Mouse (Mus musculus) forebrain, embryonic 13.5 days (tissue): ENCODE measurements at regions not wholly inside any gene's neighbourhood (a gene's known extent, or its start where the extent isn't known, plus 50 kb on each side); places are given as distances from the start of the nearest gene placed in this dataset.

Source experiments
- ATAC-seq: fragments of 200-750 bp; cut with Nextera tagmentation; 2 replicates; pipeline ENCODE4 v1.8.0; 2017
- H3K27ac ChIP-seq: fragments of 300-500 bp; sonication (generic); 2 replicates; pipeline ENCODE4 v1.5.1; 2015; ENCODE audit warnings: inconsistent platforms, mild to moderate bottlenecking, moderate library complexity
- H3K27me3 ChIP-seq: fragments of 300-500 bp; sonication (generic); 2 replicates; pipeline ENCODE4 v1.6.1; 2015; ENCODE audit warnings: mild to moderate bottlenecking, inconsistent platforms
- H3K36me3 ChIP-seq: fragments of 300-500 bp; sonication (generic); 2 replicates; pipeline ENCODE4 v1.6.1; 2015; ENCODE audit warnings: mild to moderate bottlenecking, inconsistent platforms; ENCODE audit not compliant: poor library complexity, severe bottlenecking
- H3K4me1 ChIP-seq: fragments of 300-500 bp; sonication (generic); 2 replicates; pipeline ENCODE4 v1.6.1; 2015; ENCODE audit warnings: inconsistent platforms
- H3K4me2 ChIP-seq: fragments of 300-500 bp; sonication (generic); 2 replicates; pipeline ENCODE4 v1.6.1; 2015; ENCODE audit warnings: inconsistent platforms, mild to moderate bottlenecking, moderate library complexity
- H3K4me3 ChIP-seq: fragments of 300-500 bp; sonication (generic); 2 replicates; pipeline ENCODE4 v1.5.1; 2015; ENCODE audit warnings: mild to moderate bottlenecking, inconsistent platforms
- H3K9ac ChIP-seq: fragments of 300-500 bp; sonication (generic); 2 replicates; pipeline ENCODE4 v1.6.1; 2015; ENCODE audit warnings: mild to moderate bottlenecking, inconsistent platforms
- H3K9me3 ChIP-seq: fragments of 300-500 bp; sonication (generic); replicated peaks from 2 replicates; pipeline ENCODE4 v1.6.1; 2016; ENCODE audit warnings: inconsistent platforms
- WGBS: fragments of 180-500 bp; shearing (Covaris S2); methylation state at CpG from one replicate; pipeline ENCODE4 v1.1.7; 2015; 5-methylcytosine and 5-hydroxymethylcytosine counted together

- no peaks in the 10 kb centered on the region for H3K27me3 ChIP-seq
- no peak overlapping the region for H3K27ac ChIP-seq
- H3K9ac ChIP-seq: no peak overlapping the region
- no peaks in the 10 kb centered on the region for H3K9me3 ChIP-seq
- H3K4me1 ChIP-seq: no peaks in the 10 kb centered on the region
- H3K4me2 ChIP-seq: no peak overlapping the region
- H3K36me3 ChIP-seq: no peaks in the 10 kb centered on the region
- 83% methylated on average over 7 of the region's 7 CpGs for WGBS
- ATAC-seq: no peak
- no peak overlapping the region for H3K4me3 ChIP-seq
Measured at GRCm38 (mm10) chr1:92332248-92332584, 136.7 kb upstream of the Hdac4 start.

- Histone ChIP-seq H3K27me3 (no peaks in the 10 kb centered on the region), H3K9ac (no peak overlapping the region), H3K4me2 (no peak overlapping the region), H3K9me3 (no peaks in the 10 kb centered on the region), H3K4me3 (no peak overlapping the region), H3K36me3 (no peaks in the 10 kb centered on the region), H3K27ac (no peak overlapping the region), H3K4me1 (no peaks in the 10 kb centered on the region)
- ATAC-seq: no peak
- WGBS: 86% methylated on average over 5 of the region's 5 CpGs
Measured at GRCm38 (mm10) chr1:92331559-92332247, 136.2 kb upstream of the Hdac4 start.

GRCm38 (mm10) chr1:92330181-92330580 lies 134.7 kb upstream of the Hdac4 start:
- Histone ChIP-seq H3K27ac (no peak overlapping the region), H3K9ac (no peak overlapping the region), H3K9me3 (no peaks in the 10 kb centered on the region), H3K36me3 (no peaks in the 10 kb centered on the region), H3K4me2 (no peak overlapping the region), H3K4me1 (no peaks in the 10 kb centered on the region), H3K27me3 (no peaks in the 10 kb centered on the region), H3K4me3 (no peak overlapping the region)
- whole genome bisulfite sequencing: 79% methylated on average over 5 of the region's 5 CpGs
- no peak for ATAC-seq

DNA sequence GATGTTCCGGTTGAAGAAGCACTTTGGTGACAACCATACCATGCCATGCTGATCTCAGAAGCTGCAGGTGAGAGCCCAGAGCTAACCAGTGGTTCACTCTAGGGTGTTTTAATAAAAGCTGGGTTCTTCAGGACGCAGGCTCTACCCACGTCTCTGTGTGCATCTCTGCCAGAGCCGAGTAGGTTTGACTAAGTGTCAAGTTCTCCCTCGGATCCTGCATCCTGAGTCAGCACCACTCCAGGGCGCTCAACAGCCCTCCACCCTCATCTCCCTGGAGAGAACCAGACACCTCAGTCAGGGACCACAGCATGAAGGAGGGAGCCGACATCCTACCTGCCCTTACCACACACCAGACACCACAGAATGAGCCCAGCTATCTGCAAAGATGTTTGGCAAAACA lies 134.0 kb upstream of the Hdac4 start:
- H3K36me3 ChIP-seq: no peaks in the 10 kb centered on the region
- no peaks in the 10 kb centered on the region for H3K9me3 ChIP-seq
- no peak for ATAC-seq
- no peak overlapping the region for H3K27ac ChIP-seq
- no peak overlapping the region for H3K4me3 ChIP-seq
- H3K9ac ChIP-seq: no peak overlapping the region
- H3K27me3 ChIP-seq: no peaks in the 10 kb centered on the region
- no peaks in the 10 kb centered on the region for H3K4me1 ChIP-seq
- 85% methylated on average over 7 of the region's 7 CpGs for WGBS
- H3K4me2 ChIP-seq: no peak overlapping the region

DNA sequence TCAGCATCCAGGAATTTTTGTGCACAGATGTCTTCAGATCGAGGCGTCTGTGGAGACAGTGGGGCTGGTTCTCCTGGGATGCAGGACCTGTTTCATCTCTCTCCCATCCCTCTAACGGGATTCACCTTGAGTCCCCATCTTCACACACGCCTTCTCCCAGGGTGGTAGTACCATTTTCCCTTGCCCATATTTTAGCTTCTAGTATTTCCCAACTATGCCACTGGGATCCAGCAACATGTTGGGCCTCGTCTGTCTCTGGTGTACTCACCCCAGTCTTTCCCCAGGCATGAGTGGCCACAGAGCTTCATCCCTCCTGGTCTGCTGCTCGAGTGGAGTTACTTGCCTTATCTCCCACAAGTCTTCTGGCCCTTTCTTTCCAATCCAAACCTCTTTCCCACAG lies 131.6 kb upstream of the Hdac4 start:
- H3K27me3 ChIP-seq: no peaks in the 10 kb centered on the region
- no peak overlapping the region for H3K9ac ChIP-seq
- H3K27ac ChIP-seq: no peak overlapping the region
- no peak overlapping the region for H3K4me3 ChIP-seq
- H3K36me3 ChIP-seq: no peaks in the 10 kb centered on the region
- H3K4me1 ChIP-seq: peaks cover 7% of the 10 kb centered on the region; the same call in 1 of the 2 replicates
- ATAC-seq: no peak
- no peaks in the 10 kb centered on the region for H3K9me3 ChIP-seq
- H3K4me2 ChIP-seq: no peak overlapping the region
- WGBS: 88% methylated on average over 6 of the region's 6 CpGs

DNA sequence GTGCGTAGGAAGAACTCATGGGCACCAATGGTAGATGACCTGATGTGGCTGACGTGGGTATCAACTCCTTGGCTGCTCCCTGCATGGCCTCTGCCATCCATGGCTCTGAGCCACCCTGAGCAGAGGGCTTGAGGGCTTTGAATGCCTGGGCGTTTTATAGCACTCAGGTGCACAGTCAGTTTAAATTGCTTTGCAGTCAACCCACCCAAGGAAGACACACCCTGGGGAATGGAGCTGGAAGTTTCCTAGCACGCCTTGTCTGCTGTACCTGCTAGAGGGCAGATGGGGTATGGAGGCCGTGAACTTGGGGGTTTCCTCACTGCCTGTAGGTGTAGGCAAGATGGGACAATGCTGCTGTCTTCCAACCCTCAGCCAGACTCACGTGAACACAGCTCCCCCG lies 129.8 kb upstream of the Hdac4 start:
- H3K4me3 ChIP-seq: no peak overlapping the region
- H3K9me3 ChIP-seq: no peaks in the 10 kb centered on the region
- no peak overlapping the region for H3K9ac ChIP-seq
- no peak overlapping the region for H3K4me2 ChIP-seq
- H3K27ac ChIP-seq: no peak overlapping the region
- peaks cover 7% of the 10 kb centered on the region; the same call in 1 of the 2 replicates for H3K4me1 ChIP-seq
- no peaks in the 10 kb centered on the region for H3K27me3 ChIP-seq
- no peak for ATAC-seq
- H3K36me3 ChIP-seq: no peaks in the 10 kb centered on the region
- WGBS: 86% methylated on average over 7 of the region's 7 CpGs

DNA sequence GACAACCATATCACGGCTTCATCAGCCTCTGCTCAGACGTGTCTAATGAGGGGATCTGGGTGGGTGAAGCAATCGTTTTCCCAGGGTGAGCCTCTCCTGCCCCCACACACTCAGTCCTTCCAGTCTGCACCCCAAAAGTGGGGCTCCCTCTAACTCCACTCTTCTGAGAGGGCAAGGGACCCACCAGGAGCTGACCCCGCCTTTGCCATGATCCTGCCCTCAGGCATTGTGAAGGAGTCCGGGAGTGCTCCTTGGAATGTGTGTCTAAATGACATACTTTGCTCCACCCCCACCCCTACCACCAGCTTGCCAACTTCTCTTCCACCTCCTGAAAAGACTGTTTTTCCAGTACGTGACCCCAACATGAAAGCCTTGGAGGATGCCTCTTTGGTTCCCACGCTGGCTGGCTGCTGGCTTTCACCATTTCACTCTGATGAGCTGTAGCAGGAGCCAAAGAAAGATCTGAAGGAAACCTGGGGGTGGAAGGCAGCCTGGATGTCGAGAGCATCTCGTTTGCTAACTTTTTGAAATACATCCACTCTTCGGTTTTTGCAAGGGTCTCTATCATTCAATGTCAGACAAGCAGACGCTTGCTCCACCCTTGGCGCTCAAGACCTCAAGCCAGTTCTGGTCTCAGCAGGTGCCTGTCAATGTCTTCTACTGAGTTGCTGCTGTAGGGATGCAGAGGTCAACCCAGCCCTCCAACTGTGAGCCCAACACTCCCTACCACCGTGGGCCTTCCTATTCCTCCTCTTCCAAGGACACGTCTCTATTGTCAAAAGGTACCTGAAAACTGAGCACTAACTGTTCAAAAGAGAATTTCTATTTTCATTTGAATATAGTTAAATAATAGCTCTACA lies 128.8 kb upstream of the Hdac4 start:
- no peaks in the 10 kb centered on the region for H3K36me3 ChIP-seq
- no peaks in the 10 kb centered on the region for H3K9me3 ChIP-seq
- ATAC-seq: no peak
- no peaks in the 10 kb centered on the region for H3K27me3 ChIP-seq
- WGBS: 51% methylated on average over 14 of the region's 14 CpGs
- no peak overlapping the region for H3K4me2 ChIP-seq
- H3K4me1 ChIP-seq: peaks cover 7% of the 10 kb centered on the region; the same call in 1 of the 2 replicates
- no peak overlapping the region for H3K9ac ChIP-seq
- H3K4me3 ChIP-seq: no peak overlapping the region
- H3K27ac ChIP-seq: no peak overlapping the region

DNA sequence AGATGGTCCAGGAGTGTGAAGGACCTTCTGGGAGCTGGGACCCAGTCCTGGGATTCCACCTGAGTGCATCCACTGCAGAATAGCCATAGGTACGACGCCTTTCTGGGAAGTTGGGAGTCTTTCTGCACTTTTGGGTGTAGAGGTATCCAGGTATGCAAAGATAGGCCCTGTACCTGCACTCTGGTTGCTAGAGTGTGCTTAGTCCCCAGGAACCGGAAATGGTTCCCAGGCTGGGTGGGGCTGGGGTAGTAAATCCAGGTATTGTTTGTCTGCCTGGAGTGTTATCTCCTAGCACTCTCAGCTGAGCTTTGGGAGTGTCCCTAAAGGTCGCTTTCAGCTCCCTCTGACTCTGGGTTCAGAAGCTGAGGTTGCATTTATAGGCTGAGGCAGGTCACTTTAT lies 121.6 kb upstream of the Hdac4 start:
- no peak overlapping the region for H3K27ac ChIP-seq
- H3K9ac ChIP-seq: no peak overlapping the region
- 0 out of 2 replicates have a peak, but pooled peaks cover 3% of the 10 kb centered on the region for H3K4me1 ChIP-seq
- H3K27me3 ChIP-seq: no peaks in the 10 kb centered on the region
- H3K4me2 ChIP-seq: no peak overlapping the region
- no peaks in the 10 kb centered on the region for H3K36me3 ChIP-seq
- H3K4me3 ChIP-seq: no peak overlapping the region
- no peak for ATAC-seq
- no peaks in the 10 kb centered on the region for H3K9me3 ChIP-seq
- 88% methylated on average over 4 of the region's 4 CpGs for WGBS

GRCm38 (mm10) chr1:92316191-92316723 lies 120.8 kb upstream of the Hdac4 start:
- 28% methylated on average over 10 of the region's 10 CpGs for WGBS
- Histone ChIP-seq H3K4me1 (0 out of 2 replicates have a peak, but pooled peaks cover 3% of the 10 kb centered on the region), H3K27ac (no peak overlapping the region), H3K27me3 (no peaks in the 10 kb centered on the region), H3K4me3 (no peak overlapping the region), H3K9ac (no peak overlapping the region), H3K36me3 (no peaks in the 10 kb centered on the region), H3K9me3 (no peaks in the 10 kb centered on the region), H3K4me2 (no peak overlapping the region)
- ATAC-seq: peak; percentile 62

GRCm38 (mm10) chr1:92313001-92313597 lies 117.6 kb upstream of the Hdac4 start:
- ATAC-seq: no peak
- Histone ChIP-seq H3K4me2 (no peak overlapping the region), H3K4me1 (0 out of 2 replicates have a peak, but pooled peaks cover 3% of the 10 kb centered on the region)

GRCm38 (mm10) chr1:92309883-92310282 lies 114.4 kb upstream of the Hdac4 start:
- Histone ChIP-seq H3K4me2 (no peak overlapping the region), H3K4me1 (no peaks in the 10 kb centered on the region), H3K36me3 (no peaks in the 10 kb centered on the region), H3K9me3 (0 out of 2 replicates have a peak, but pooled peaks cover 6% of the 10 kb centered on the region), H3K27me3 (no peaks in the 10 kb centered on the region), H3K4me3 (no peak overlapping the region), H3K9ac (no peak overlapping the region), H3K27ac (no peak overlapping the region)
- WGBS: 86% methylated on average over 2 of the region's 2 CpGs
- no peak for ATAC-seq

More at GRCm38 (mm10) chr1:92313001-92313597, 117.6 kb upstream of the Hdac4 start:
- Histone ChIP-seq H3K9ac (no peak overlapping the region), H3K9me3 (0 out of 2 replicates have a peak, but pooled peaks cover under 1% of the 10 kb centered on the region), H3K27me3 (no peaks in the 10 kb centered on the region), H3K36me3 (no peaks in the 10 kb centered on the region), H3K4me3 (no peak overlapping the region), H3K27ac (no peak overlapping the region)
- WGBS: 70% methylated on average over 16 of the region's 16 CpGs

GRCm38 (mm10) chr1:92309381-92309780 lies 113.9 kb upstream of the Hdac4 start:
- 74% methylated on average over 6 of the region's 6 CpGs for WGBS
- no peaks in the 10 kb centered on the region for H3K27me3 ChIP-seq
- H3K4me1 ChIP-seq: no peaks in the 10 kb centered on the region
- H3K36me3 ChIP-seq: no peaks in the 10 kb centered on the region
- H3K4me3 ChIP-seq: no peak overlapping the region
- no peak overlapping the region for H3K4me2 ChIP-seq
- H3K9me3 ChIP-seq: 0 out of 2 replicates have a peak, but pooled peaks cover 6% of the 10 kb centered on the region
- no peak for ATAC-seq
- no peak overlapping the region for H3K9ac ChIP-seq
- no peak overlapping the region for H3K27ac ChIP-seq
